Mouse (Mus musculus) spleen, postnatal 36 days (tissue): ENCODE measurements around the gene Prim1.

Experiments
- DNase-seq, 2 experiments: peaks; one replicate each; pipeline ENCODE4 v3.0.0; 2022; ENCODE audit warnings: low spot score in 2 of 2, mixed read lengths in 1 of 2

Gene Prim1

DNA sequence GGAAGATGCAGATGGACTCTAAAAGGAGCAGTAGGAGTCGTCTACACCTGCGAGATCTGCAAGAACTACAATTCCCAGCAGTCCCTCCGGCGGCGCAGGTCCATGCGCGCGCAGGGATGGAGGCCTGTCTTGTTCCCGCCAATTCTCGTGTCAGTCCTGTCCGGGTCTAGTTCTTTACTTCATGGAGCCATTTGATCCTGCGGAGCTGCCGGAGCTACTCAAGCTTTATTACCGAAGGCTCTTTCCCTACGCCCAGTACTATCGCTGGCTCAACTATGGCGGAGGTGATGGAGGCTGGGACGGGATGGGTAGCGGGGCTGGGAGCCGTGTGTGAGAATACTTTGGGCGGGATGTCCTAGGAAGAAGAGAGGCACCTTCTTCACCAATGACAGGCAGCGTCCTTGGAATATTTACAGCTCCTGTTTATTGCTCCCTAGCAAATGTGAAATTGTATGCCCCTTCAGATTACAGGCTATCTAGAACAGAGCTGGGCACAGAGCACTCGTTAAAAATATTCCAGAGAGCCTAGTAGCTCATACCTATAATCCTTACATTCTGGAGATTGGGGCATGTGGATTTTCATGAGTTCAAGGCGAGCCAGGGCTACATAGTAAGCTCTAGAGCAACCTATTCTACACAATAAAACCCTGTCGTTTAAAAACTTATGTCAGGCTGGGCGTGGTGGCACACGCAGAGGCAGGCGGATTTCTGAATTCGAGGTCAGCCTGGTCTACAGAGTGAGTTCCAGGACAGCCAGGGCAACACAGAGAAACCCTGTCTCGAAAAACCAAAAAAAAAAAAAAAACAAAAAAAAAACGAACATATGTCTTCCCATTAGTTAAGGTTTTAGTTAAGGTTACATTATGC lies at the start of gene Prim1:
Gene Prim1, plus strand, starts transcription at position 101 of the 867 bp plus-strand sequence.
- DNase-seq: peak; percentile 81 to 86

GRCm38 (mm10) chr10:127966506-127966905 lies 48.5 kb upstream of the Prim1 start:
- no peak for DNase-seq

- no peak for DNase-seq
Observed at GRCm38 (mm10) chr10:127969820-127970219, 45.1 kb upstream of the Prim1 start.

DNA sequence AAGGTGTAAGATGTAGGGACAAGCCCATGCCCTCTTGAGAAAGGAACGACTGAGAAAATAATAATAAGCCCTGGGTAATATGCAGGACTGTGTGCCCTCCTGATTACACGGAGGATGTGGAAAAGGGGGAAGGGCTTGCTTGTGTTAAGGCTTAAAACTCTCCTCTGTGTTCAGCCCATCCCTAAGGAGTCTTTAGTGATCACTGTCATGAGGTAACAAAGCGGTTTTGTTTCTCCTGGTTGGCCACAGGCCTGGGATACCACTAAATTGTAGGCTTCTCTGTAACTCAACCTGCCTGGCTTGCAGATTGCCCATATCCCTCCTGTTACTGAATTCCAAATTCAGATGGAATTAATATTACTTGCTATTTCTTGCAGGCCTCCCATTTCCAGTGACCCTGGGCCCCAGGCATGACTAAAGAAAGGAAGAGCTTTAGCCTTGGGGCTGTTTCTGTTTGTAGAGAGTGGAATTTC lies 44.6 kb upstream of the Prim1 start:
- no peak for DNase-seq

DNA sequence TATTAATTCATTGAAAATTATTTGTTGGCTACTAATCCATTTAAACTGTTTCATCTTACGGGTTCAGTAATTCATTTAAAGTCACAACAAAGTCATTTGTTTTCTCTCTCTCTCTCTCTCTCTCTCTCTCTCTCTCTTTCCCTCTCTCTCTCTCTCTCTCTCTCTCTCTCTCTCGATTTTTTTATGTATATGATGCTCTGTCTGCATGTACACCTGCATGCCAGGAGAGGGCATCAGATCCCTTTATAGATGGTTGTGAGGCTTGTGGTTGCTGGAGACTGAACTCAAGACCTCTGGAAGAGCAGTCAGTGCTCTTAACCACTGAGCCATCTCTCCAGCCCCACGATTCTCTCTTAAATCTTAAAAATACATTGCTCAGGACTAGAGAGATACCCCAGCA lies 43.8 kb upstream of the Prim1 start:
- no peak for DNase-seq

DNA sequence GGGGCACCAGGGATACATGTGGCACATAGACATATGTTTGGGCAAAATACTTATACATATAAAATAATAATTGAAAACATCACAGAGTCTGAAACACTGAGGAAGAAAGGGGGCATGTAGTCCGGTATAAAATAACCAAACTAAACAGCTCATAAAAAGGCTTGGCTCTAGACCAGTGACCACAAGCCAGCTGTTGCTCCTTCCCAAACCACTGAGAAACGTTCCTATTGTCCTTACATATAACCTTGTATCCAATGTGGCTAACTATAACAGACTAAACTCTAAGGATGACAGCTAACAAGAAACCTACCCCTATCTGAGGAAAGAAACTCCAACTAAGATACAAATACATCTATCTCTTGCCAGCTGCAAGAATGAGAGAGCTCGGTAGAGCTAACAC lies 40.9 kb upstream of the Prim1 start:
- DNase-seq: no peak

GRCm38 (mm10) chr10:127975503-127975902 lies 39.5 kb upstream of the Prim1 start:
- DNase-seq: no peak

DNA sequence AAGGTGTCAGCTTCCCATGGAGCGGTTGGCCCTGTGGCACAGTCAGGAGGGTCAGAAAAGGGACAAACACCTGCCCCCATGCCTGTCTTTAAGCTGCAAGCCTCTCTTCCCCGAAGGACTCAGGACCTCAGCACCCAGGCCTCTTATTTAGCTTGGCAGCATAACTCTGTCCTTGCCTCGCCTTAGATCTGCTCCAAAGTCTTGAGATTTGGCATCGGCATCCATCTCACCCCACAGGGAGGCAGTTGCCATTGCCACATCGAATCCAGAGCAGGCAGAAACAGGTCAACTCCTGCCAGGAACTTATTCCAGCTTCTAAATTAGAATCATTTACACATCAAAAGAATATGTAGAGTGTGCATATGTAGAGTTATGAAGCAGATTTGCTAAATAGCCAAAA lies 30.3 kb upstream of the Prim1 start:
- no peak for DNase-seq

DNA sequence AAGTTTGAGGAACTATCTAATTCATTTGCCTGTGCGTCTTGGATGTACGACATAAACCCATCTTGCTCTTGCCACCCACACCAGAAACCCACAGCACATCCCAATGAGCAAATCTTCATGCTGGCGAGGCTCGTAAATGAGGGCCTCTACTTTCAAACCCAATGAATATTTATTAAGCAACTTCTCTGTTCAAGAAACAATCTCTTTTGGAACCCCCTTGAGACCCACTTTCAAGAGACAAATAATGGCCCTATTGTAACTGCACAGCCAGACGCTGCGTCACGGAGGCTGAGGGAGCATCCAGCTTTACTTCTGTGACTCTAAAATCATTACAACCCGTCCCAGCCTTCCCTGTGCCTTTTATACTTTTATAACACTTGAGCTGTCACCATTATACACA lies 29.4 kb upstream of the Prim1 start:
- no peak for DNase-seq

- no peak for DNase-seq
Observed at GRCm38 (mm10) chr10:127996690-127997089, 18.3 kb upstream of the Prim1 start.

- DNase-seq: no peak
Observed at GRCm38 (mm10) chr10:127998260-127998659, 16.7 kb upstream of the Prim1 start.

- no peak for DNase-seq
Observed at GRCm38 (mm10) chr10:128003281-128003801, 11.6 kb upstream of the Prim1 start.

DNA sequence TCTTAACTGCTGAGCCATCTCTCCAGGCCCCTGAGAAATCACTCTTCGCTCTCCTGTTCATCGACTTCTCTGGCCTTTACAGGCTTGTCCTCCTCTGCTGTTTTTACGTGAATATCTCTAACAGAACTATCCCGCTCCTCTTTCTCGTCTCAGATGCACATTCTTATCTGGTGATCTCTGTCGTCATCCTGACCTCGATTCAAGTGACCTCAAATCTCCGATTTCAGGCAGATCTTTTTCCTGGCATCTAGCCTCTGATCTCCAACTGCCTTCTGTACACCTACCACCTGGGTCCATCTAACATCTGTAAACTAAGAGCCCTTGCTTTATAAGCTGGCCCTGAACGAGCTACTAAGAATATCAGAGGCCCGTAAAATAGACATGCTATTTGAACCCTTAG lies 10.1 kb upstream of the Prim1 start:
- DNase-seq: no peak

- no peak for DNase-seq
Observed at GRCm38 (mm10) chr10:128005479-128005878, 9.5 kb upstream of the Prim1 start.

DNA sequence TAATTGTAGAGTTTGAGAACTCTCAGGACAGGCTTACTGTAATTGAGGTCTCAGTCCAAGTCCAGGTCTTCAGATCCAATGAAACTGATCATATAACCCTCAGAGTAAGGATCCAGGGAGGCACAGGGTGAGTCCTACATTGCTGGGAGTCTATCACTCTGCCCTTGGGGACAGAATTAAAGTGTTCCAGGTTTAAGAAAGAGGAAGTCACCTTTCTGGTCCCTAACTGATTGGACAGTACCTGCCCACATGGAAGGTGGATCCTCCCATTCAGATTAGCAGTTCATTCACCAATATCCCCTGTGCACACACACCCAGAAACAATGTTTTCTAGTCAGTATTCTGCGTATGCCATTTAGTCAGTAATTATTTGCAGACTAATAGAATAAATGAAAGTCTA lies 7.5 kb upstream of the Prim1 start, which contains the start of gene Hsd17b6:
Gene Hsd17b6, minus strand, starts transcription at position 166 of the 400 bp plus-strand sequence.
- no peak for DNase-seq

DNA sequence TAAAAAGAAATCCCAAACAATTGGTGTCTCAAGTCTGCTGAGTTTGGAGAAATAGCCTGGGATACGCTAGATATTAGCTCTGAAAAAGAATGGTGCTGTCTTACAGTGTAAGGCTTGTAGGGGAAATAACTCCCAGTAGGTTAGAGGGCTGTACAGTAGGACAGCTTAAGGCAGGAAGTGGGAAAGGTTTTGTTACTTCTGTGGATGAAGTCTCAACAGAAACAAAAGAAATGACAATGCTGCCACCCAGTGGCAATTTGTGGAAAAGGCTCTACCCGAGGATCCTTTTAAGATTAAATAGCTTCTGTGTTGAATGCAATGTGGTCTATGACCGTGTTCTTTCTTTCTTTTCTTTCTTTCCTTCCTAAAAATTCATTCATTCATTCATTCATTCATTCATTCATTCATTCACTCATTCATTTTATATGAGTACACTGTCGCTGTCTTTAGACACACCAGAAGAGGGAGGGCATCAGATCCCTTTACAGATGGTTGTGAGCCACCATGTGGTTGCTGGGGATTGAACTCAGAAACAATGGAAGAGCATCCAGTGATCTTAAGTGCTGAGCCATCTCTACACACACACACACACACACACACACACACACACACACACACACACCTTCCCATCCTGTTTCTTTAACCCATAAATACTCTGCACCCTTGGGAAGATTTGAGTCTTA lies 6.6 kb upstream of the Prim1 start:
- peak; percentile 51 to 66 for DNase-seq

GRCm38 (mm10) chr10:128009735-128010134 lies 5.2 kb upstream of the Prim1 start:
- DNase-seq: no peak

GRCm38 (mm10) chr10:128022196-128022595 lies 7.2 kb downstream of the Prim1 start:
- no peak for DNase-seq

GRCm38 (mm10) chr10:128023496-128023895 lies 8.5 kb downstream of the Prim1 start:
- DNase-seq: no peak

DNA sequence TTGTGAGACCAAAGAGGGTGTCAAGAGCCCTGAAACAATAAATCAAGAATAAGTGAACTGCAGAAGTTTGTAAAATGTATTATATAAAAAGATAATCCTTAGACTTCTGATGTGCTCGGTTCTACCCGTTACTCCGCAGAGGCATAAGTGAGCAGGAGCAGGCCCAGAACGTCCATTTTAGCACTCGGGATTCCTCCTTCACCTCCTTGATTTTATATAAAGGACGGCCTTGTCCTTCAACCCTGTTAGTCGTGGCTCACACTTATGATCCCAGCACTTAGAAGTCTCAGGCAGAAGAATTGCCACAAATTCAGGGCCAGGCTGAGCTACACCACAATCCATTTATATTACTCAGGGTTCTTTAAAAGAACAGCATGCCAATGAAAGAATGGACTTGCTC lies 15.0 kb downstream of the Prim1 start:
- no peak for DNase-seq

GRCm38 (mm10) chr10:128030860-128031259 lies 15.9 kb downstream of the Prim1 start:
- DNase-seq: no peak

GRCm38 (mm10) chr10:128036746-128037425 lies 21.9 kb downstream of the Prim1 start:
- peak; percentile 30 to 41 for DNase-seq
